Mouse (Mus musculus) megakaryocyte, embryonic 14.5 days (primary cell): Measurements from ENCODE around the gene Eif2a.

Experiments used
- FLI1 ChIP-seq: IDR thresholded peaks from 2 replicates; pipeline ENCODE4 v1.6.1; 2012; ENCODE audit warnings: low read length, inconsistent platforms, mixed read lengths
- GATA1 ChIP-seq: IDR thresholded peaks from 3 replicates; pipeline ENCODE4 v1.6.1; 2012; ENCODE audit warnings: mixed read lengths, low read length, inconsistent platforms, borderline replicate concordance

DNA sequence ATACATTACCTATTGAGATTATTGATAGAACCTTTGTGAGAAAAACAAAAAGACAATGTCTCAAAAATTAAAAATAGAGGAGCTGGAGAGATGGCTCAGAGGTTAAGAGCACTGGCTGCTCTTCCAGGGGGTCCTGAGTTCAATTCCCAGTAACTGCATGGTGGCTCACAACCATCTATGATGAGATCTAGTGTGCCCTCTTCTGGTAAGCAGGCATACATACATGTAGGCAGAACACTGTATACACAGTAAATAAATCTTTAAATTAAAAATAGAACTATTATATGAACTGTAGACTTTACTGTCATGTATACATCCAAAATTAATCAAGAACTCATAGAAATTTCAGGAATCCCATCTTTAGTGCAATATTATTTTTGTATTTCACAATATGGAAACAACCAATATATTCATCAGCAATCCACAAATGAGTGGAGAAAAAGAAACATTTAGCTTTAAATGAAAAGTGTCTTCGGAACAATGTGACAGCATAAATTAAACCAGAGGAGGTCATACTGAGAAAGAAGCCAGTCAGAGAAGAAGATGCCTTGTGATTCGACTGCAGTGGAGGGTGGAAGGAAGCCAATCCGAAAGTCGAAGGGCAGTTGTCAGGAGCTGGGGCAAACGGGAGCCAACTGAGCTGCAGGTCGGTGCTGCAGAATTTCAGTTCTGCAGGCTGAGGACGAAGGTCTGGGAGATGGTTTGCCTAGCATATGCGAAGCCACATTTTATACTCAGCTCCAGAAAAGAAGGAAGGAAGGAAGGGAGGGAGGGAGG lies 37.4 kb upstream of the Eif2a start:
- no peak for TF ChIP-seq FLI1
- TF ChIP-seq GATA1, result no peak
